Mouse (Mus musculus) lung, postnatal 25 days (tissue): ENCODE measurements around the gene Trpd52l3.
"Not testable (repeated sequence)": the region's sequence is repeated elsewhere in the genome, so short reads cannot be mapped to it uniquely, and the experiment has no call there.

ENCODE experiments used
- DNase-seq: peaks from one replicate; pipeline ENCODE4 v3.0.0; 2022; ENCODE audit warnings: low spot score

The Trpd52l3 gene

GRCm38 (mm10) chr19:30003621-30004020 is at the start of gene Trpd52l3:
Trpd52l3 (plus strand) TSS chr19:30003790.
- DNase-seq: no peak

DNA sequence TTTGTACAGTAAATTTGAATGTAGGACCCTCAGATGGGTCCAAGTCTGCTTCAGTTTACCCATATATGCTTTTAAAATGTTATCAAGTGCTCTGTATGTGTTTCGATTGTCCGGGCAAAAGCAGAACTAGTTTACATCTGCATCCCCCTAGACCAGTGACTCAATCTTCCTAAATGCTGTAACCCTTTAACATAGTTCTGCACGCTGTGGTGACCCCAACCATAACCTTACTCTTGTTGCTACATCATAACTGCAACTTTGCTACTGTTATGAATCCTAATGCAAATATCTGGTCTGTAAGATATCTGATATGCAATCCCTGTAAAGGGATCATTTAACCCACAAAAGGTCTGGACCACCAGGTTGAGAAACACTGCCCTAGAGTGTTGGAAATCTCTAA is 49.8 kb upstream of the Trpd52l3 start:
- no peak for DNase-seq

DNA sequence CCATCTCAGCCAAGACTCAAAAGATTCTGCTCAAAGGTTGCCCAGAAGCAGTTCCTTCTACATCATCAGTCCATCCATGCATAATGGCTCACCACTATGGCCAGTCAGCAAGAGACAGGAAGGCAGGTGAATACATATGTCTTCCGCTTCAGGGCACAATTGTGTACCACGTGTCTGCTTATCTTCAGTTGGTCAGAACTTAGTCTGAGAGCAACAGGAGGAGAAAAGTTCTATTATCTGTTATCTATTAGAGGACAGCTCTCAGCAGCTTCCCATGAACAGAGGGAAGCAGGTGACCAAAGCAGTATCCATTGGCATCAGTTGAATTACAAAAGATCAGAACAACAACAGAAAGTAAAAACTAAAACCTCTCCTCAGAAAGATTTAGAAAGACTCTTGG is 48.1 kb upstream of the Trpd52l3 start:
- DNase-seq: no peak

- DNase-seq: no peak
Observed at GRCm38 (mm10) chr19:29960906-29961305, 42.7 kb upstream of the Trpd52l3 start.

- no peak for DNase-seq
Observed at GRCm38 (mm10) chr19:29961842-29962241, 41.7 kb upstream of the Trpd52l3 start.

- peak; percentile 28 for DNase-seq
Observed at GRCm38 (mm10) chr19:29963598-29964092, 39.9 kb upstream of the Trpd52l3 start.

DNA sequence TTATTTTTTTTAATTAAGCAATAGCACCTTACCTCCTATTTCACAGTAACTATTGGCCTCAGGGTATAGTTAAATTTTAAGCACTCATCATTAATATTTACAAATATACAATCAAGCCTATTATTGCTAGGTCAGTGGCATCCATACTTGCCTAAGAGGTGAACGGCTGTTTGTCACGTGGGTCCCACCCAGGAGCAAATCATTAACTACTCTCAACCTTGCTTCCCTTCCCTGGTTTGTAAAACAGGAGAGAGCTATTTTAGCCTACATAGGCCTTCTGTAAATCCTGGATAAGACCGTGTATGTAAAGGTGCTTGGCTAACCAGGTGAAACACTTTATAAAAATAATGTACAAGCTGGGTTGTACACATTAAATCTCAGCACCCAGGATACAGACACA is 35.6 kb upstream of the Trpd52l3 start:
- no peak for DNase-seq

- no peak for DNase-seq
Observed at GRCm38 (mm10) chr19:29973396-29973795, 30.2 kb upstream of the Trpd52l3 start.

GRCm38 (mm10) chr19:29978847-29979246 is 24.7 kb upstream of the Trpd52l3 start:
- DNase-seq: peak; percentile 29

- no peak for DNase-seq
Observed at GRCm38 (mm10) chr19:29979452-29980089, 24.0 kb upstream of the Trpd52l3 start.

GRCm38 (mm10) chr19:29984208-29985005 is 19.2 kb upstream of the Trpd52l3 start:
- DNase-seq: no peak

GRCm38 (mm10) chr19:29986464-29987091 is 17.0 kb upstream of the Trpd52l3 start:
- no peak for DNase-seq

- DNase-seq: no peak
Observed at GRCm38 (mm10) chr19:30000406-30001365, 2.9 kb upstream of the Trpd52l3 start.

DNA sequence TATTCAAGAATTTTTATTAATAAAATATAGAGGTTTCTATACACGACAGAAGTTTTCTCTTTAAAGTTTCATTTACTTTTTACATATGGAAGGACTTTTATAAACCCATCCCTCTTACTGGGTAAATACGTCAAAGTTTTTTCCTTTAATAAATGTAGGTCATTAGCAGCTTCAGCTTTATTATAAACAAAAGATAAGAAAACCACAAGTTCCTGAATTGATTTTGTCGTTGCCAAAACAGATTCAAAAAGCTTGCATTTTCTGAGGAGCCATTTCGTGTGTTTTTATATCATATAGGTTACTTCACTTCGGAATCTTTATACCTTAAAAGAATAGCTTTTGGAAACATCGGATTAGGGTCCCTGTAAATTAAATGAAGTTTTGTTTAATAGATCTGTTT is 2.0 kb upstream of the Trpd52l3 start:
- no peak for DNase-seq

GRCm38 (mm10) chr19:30006371-30006770 is 2.8 kb downstream of the Trpd52l3 start:
- DNase-seq: no peak

- DNase-seq: no peak
Observed at GRCm38 (mm10) chr19:30010520-30011296, 7.1 kb downstream of the Trpd52l3 start.

DNA sequence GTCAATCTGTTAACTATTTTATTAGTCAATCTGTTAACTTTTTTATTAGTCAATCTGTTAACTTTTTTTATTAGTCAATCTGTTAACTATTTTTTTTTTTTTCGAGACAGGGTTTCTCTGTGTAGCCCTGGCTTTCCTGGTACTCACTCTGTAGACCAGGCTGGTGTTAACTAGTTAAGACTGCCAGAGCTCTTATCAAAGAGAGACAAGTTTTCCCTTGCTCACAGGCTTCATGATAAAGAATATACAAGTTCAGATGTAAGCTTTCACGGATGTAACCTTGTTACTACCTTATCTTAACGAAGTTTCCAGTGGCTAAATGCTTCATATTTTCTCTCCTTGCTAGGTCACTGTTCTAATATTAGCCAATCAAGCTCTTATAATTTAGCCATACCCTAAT is 10.7 kb downstream of the Trpd52l3 start:
- no peak for DNase-seq

DNA sequence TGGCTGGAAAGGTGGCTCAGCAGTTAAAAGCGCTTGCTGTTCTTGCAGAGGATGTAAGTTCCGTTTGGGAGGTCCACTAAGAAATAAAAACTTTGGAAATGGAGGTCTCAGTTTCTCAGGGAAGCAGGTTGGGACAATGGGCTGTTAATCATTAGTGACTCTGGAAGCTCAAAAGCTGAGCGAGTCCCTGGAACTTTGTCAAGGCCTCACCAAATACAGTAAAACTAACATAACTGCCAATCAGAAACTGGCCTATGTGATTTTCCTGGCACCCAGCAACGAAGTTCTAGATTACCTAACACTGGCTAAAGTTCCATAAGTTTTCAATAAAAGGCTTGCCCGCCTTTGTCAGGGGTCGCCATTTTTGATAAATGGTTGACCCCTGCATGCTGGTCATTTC is 12.6 kb downstream of the Trpd52l3 start:
- DNase-seq: no peak

DNA sequence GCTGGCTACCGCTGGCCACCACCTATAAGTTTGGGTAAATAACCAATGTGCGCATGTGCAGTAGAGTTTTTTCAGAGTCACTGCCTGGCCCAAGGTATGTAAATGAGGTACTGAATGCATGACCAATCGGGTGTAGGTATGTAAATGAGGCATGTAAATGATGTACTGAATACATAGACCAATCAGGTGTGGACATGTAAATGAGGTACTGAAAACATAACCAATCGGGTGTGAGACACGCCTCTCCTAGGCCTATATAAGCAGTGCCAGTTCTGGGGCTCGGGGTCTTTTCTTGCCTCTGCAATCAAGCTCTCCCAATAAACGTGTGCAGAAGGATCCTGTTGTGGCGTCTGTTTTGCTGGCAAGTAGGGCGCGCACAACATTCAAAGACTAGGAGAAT is 19.8 kb downstream of the Trpd52l3 start:
- DNase-seq: not testable (repeated sequence)

DNA sequence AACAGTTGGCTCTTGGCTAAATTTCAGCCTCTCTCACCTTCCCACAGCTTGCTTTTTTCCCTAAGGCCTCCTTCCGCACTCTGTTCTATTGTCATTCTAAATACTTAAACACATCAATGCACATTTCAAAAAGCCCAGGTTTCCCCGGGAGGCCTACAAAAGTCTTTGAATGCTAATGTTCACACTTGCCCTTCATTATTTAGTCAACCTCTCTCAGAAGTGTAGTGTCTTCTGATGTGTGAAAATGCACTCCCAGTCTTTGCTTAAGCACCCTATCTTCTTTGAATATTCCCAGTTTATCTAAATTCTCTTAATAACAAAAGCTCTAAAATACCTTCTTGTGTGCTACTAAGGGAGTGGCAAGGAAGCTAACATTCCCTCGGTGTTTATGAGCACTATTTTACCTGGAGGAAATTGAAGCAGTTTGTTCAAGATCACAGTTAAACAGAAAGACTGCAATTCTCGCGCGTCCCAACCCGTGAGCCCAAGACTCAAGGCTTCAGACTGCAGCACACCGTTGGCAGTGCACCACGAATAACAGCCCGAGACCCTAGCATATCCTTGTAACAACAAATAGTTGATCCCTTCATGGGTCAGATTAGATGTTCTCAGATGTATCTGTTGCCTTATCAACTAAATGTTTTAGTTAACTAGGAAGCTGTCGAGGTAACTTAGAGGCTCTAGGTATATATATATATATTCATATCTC is 25.6 kb downstream of the Trpd52l3 start:
- DNase-seq: no peak
